Mouse (Mus musculus): ENCODE measurements around the gene Grb2.

Grb2 gene

DNA sequence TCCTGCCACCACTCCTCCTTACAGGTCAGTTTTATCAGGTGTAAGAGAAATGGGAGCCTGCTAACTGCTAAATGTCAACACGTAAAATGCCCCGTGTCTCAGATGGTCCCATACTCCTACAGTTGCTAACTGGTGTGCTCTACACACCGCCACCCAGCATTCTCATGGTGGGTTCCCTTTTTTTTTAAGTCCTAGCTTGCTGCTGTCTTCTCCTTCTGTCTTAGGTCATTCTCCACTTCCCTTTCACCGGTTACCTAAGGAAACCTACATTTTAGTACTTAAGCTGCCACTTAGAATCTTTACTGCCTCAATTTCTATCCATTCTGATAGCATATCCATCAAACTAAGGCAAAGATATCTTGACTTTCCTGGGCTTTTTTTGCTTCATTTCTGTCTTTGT lies 107.2 kb downstream of the Grb2 start:
- DNase-seq: no peak

GRCm38 (mm10) chr11:115600743-115601142 lies 107.7 kb downstream of the Grb2 start:
- no peak for DNase-seq

GRCm38 (mm10) chr11:115599722-115600121 lies 108.7 kb downstream of the Grb2 start:
- no peak for DNase-seq

DNA sequence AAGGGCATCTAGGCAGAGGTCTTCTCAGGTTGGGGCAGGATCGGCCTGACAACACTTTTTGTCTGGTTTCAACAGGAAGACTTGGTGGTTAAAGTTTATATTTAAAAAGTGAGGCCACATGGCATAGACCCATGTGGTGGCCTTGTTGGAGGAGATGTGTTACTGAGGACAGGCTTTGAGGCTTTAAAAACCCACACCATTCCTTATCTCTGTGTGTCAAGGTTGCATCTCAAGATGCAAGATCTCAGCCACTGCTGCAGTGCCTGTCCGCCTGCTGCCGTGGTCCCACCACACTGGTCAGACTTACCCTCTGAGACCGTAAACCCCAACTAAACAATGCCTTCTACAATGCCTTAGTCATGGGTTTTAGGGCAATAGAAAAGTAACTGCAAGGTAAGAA lies 110.1 kb downstream of the Grb2 start:
- DNase-seq: no peak

GRCm38 (mm10) chr11:115595209-115595608 lies 113.2 kb downstream of the Grb2 start:
- no peak for DNase-seq
